13 mouse cellular contexts compared by ENCODE assay signal in genomic region chr16:86887605-86888004, GRCm38 (mm10).
A peak's percentile ranks its signal among the peaks of the same experiment; 100 is the strongest.
DNase-seq lines count a peak whose midpoint lies in the region.
"Had no signal": no experiment of that assay in that cellular context is flagged by ENCODE, and none has a peak within 500 bp of the region (broad histone marks: within the 10 kb centered on the region; RNA-seq: fewer than 3 reads in every experiment).

No protein-coding gene starts in this region.

- peak; percentile 37 for DNase-seq in kidney, adult 9 months
- DNase-seq in kidney, postnatal 25 days: no peak
- DNase-seq in 3T3-L1 (ENCODE audit: low read depth, low spot score) (peak; percentile 67), adipocyte (ENCODE audit: low spot score) (peak; percentile 53)
- DNase-seq in kidney, postnatal 36 days: peak; percentile 18 to 22
- no peak for DNase-seq in left cerebral cortex, postnatal 4 days
- DNase-seq: adrenal gland, postnatal 10 days; cerebellum, adult 11-12 months; cerebellum, adult 9-10 months; cerebellum, postnatal 36 days; gastrocnemius, postnatal 14 days; heart, adult 2 months; heart, postnatal 14 days had no signal

- intact Hi-C loops in left cerebral cortex, postnatal 4 days (cut with DNase I): no loop called here

Comparison
In these comparisons a context has a peak if more than half of its experiments do, and no peak if none do; other contexts are left out.
1. DNase-seq: peak in kidney, adult 9 months (single experiment), 3T3-L1 (single experiment), adipocyte (single experiment) and kidney, postnatal 36 days (2 of 2); none in kidney, postnatal 25 days (0 of 2) and left cerebral cortex, postnatal 4 days (single experiment).